Mouse (Mus musculus) liver, postnatal 0 days (tissue): Measurements from ENCODE around the gene Timm44. TPM values are rescaled to one million over a fixed set of nuclear protein-coding genes. Genes with fewer than 3 reads are reported as not detected.
A peak's percentile ranks its signal among the peaks of the same experiment; 100 is the strongest.

Source experiments
- ATAC-seq: fragments of 200-750 bp; cut with Nextera tagmentation; 2 replicates; pipeline ENCODE4 v1.8.0; 2017; ENCODE audit warnings: mild to moderate bottlenecking, moderate library complexity
- DNase-seq: peaks from one replicate; pipeline ENCODE4 v3.0.0-alpha.2; 2016
- H3K27ac ChIP-seq: fragments of 300-500 bp; sonication (generic); 2 replicates; pipeline ENCODE4 v1.5.1; 2014; ENCODE audit warnings: antibody characterized with exemption, moderate library complexity, mild to moderate bottlenecking, low read depth
- H3K27me3 ChIP-seq: fragments of 300-500 bp; sonication (generic); 2 replicates; pipeline ENCODE4 v1.6.1; 2014; ENCODE audit warnings: low read length, control low read depth, mixed read lengths; ENCODE audit not compliant: insufficient read depth
- H3K36me3 ChIP-seq: fragments of 300-500 bp; sonication (generic); replicated peaks from 2 replicates; pipeline ENCODE4 v1.6.1; 2014; ENCODE audit warnings: mild to moderate bottlenecking, control low read depth, low read length, moderate library complexity, mixed read lengths; ENCODE audit not compliant: insufficient read depth
- H3K4me1 ChIP-seq: fragments of 300-500 bp; sonication (generic); 2 replicates; pipeline ENCODE4 v1.6.1; 2014; ENCODE audit warnings: antibody characterized with exemption, mild to moderate bottlenecking, control low read depth; ENCODE audit not compliant: insufficient read depth
- H3K4me2 ChIP-seq: fragments of 300-500 bp; sonication (generic); 2 replicates; pipeline ENCODE4 v1.6.1; 2014; ENCODE audit warnings: low read depth, mild to moderate bottlenecking, low read length, moderate library complexity, mixed read lengths
- H3K4me3 ChIP-seq: fragments of 300-500 bp; sonication (generic); 2 replicates; pipeline ENCODE4 v1.5.1; 2014; ENCODE audit warnings: low read depth, low read length
- H3K9ac ChIP-seq: fragments of 300-500 bp; sonication (generic); replicated peaks from 2 replicates; pipeline ENCODE4 v1.6.1; 2014; ENCODE audit warnings: mild to moderate bottlenecking, moderate library complexity
- H3K9me3 ChIP-seq: fragments of 300-500 bp; sonication (generic); 2 replicates; pipeline ENCODE4 v1.6.1; 2016; ENCODE audit warnings: mild to moderate bottlenecking, control low read depth, low read length, mixed read lengths
- CTCF ChIP-seq: sonication (generic); IDR thresholded peaks from 2 replicates; pipeline ENCODE4 v1.5.1; 2016; ENCODE audit warnings: antibody characterized with exemption, low read depth
- EP300 ChIP-seq: IDR thresholded peaks from 2 replicates; pipeline ENCODE4 v1.6.1; 2016; ENCODE audit warnings: antibody characterized with exemption, low read depth, mild to moderate bottlenecking
- WGBS: fragments of 180-500 bp; shearing (Covaris S2); extraction: QIAGEN DNeasy Blood & Tissue Kit; methylation state at CpG from one replicate; pipeline ENCODE4 v1.1.7; 2014; ENCODE audit not compliant: insufficient replicate concordance; 5-methylcytosine and 5-hydroxymethylcytosine counted together
- polyA plus RNA-seq: library from polyadenylated mRNA; unstranded; fragments of >200 nt; fragmentation: Nextera tagmentation; extraction: Ambion mirVana; gene quantifications from 2 replicates; pipeline ENCODE4 v1.2.1, GENCODE M21; 2015

Timm44 gene
- polyA plus RNA-seq, 1 experiment from 2014 or later: 28.1 TPM

GRCm38 (mm10) chr8:4312104-4312503, 36.4 kb upstream of the Timm44 start:
- DNase-seq: no peak
- H3K27ac ChIP-seq: 0 out of 2 replicates have a peak overlapping the region, but pooled peaks have one; percentile 11
- H3K4me3 ChIP-seq: no peak overlapping the region
- TF ChIP-seq EP300 (no peak), CTCF (no peak)
- peaks cover 32% of the 10 kb centered on the region for H3K36me3 ChIP-seq
- ATAC-seq: no peak
- peaks cover 17% of the 10 kb centered on the region for H3K4me1 ChIP-seq
- no peaks in the 10 kb centered on the region for H3K9me3 ChIP-seq
- no peak overlapping the region for H3K9ac ChIP-seq
- H3K4me2 ChIP-seq: no peak overlapping the region
- H3K27me3 ChIP-seq: no peaks in the 10 kb centered on the region

- peaks cover 81% of the 10 kb centered on the region for H3K36me3 ChIP-seq
- no peaks in the 10 kb centered on the region; the same call in 1 of the 2 replicates for H3K4me1 ChIP-seq
- H3K9ac ChIP-seq: no peak overlapping the region
- H3K4me2 ChIP-seq: no peak overlapping the region
- no peak overlapping the region for H3K4me3 ChIP-seq
- 44% methylated on average over 2 of the region's 2 CpGs for WGBS
- TF ChIP-seq EP300 (no peak), CTCF (no peak)
- no peaks in the 10 kb centered on the region for H3K9me3 ChIP-seq
- DNase-seq (no peak), ATAC-seq (no peak)
- no peak overlapping the region for H3K27ac ChIP-seq
- no peaks in the 10 kb centered on the region for H3K27me3 ChIP-seq
Observed at GRCm38 (mm10) chr8:4305838-4306237, 30.1 kb upstream of the Timm44 start.

- Histone ChIP-seq H3K4me1 (no peaks in the 10 kb centered on the region; the same call in 1 of the 2 replicates), H3K27me3 (no peaks in the 10 kb centered on the region), H3K9me3 (no peaks in the 10 kb centered on the region), H3K9ac (no peak overlapping the region), H3K27ac (no peak overlapping the region), H3K36me3 (peaks cover 79% of the 10 kb centered on the region), H3K4me3 (no peak overlapping the region), H3K4me2 (no peak overlapping the region)
- 57% methylated on average over 3 of the region's 3 CpGs for WGBS
- peak; percentile 81 for ATAC-seq
- TF ChIP-seq EP300: peak; percentile 51; the same call in 1 of the 2 replicates
- no peak for TF ChIP-seq CTCF
- DNase-seq: no peak
Observed at GRCm38 (mm10) chr8:4304124-4304547, 28.4 kb upstream of the Timm44 start.

- peaks cover 85% of the 10 kb centered on the region for H3K36me3 ChIP-seq
- H3K4me2 ChIP-seq: no peak overlapping the region
- no peak for TF ChIP-seq CTCF
- TF ChIP-seq EP300: no peak
- no peaks in the 10 kb centered on the region for H3K4me1 ChIP-seq
- 75% methylated on average over 4 of the region's 4 CpGs for WGBS
- no peaks in the 10 kb centered on the region for H3K27me3 ChIP-seq
- no peak overlapping the region for H3K4me3 ChIP-seq
- H3K9ac ChIP-seq: no peak overlapping the region
- DNase-seq (no peak), ATAC-seq (no peak)
- no peaks in the 10 kb centered on the region for H3K9me3 ChIP-seq
- no peak overlapping the region for H3K27ac ChIP-seq
Observed at GRCm38 (mm10) chr8:4297822-4298221, 22.1 kb upstream of the Timm44 start.

GRCm38 (mm10) chr8:4292738-4293137, 17.0 kb upstream of the Timm44 start:
- no peak for ATAC-seq
- H3K36me3 ChIP-seq: peaks cover 85% of the 10 kb centered on the region

DNA sequence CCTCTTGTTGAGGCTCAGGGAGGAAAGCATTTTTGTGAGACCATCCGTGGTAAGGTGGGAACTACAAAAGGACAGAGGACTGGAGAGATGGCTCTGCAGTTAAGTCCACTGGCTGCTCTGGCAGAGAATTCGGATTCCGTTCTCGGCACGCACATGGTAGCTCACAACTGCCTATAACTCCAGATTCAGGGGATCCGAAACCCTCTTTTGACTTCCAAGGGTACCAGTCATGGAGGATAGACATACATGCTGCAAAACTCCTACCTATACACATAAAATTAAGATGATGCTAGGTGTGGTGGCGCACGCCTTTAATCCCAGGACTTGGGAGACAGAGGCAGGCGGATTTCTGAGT, 375 bp upstream of the Timm44 start:
- Histone ChIP-seq H3K4me3 (peak overlapping the region; percentile 71), H3K36me3 (peaks cover 21% of the 10 kb centered on the region), H3K4me1 (peaks cover 14% of the 10 kb centered on the region), H3K4me2 (peak overlapping the region; percentile 86), H3K9me3 (no peaks in the 10 kb centered on the region), H3K9ac (peak overlapping the region; percentile 75), H3K27me3 (no peaks in the 10 kb centered on the region), H3K27ac (peak overlapping the region; percentile 73)
- no peak for DNase-seq
- TF ChIP-seq CTCF: no peak
- WGBS: 28% methylated on average over 9 of the region's 9 CpGs
- ATAC-seq: peak; percentile 55

More at GRCm38 (mm10) chr8:4292738-4293137, 17.0 kb upstream of the Timm44 start:
- Histone ChIP-seq H3K4me2 (no peak overlapping the region), H3K9ac (no peak overlapping the region), H3K27me3 (no peaks in the 10 kb centered on the region), H3K4me3 (no peak overlapping the region), H3K27ac (no peak overlapping the region), H3K9me3 (no peaks in the 10 kb centered on the region), H3K4me1 (no peaks in the 10 kb centered on the region)
- no peak for DNase-seq
- WGBS: 86% methylated on average over 5 of the region's 5 CpGs
- TF ChIP-seq EP300 (no peak), CTCF (peak; percentile 29)

DNA sequence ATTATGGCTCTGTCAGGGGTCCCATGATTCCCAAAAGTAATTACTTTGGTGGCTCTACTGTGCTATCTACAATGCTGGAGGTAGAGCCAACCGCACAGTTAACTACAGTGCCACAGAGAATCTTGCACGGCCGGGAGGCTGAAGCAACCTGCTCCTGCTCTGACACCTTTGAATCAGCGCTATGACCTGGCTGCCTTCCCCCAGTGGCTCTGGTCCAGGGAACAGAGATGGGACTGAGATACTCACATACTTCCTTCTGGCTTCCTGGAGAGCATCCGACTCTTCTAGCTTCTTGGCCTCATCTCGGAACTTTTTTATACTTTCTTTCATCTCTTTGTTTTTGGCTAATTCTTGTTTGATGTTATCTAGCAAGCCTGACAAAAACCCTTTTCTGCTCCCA, 6.1 kb downstream of the Timm44 start:
- peaks cover 82% of the 10 kb centered on the region for H3K36me3 ChIP-seq
- TF ChIP-seq EP300 (no peak), CTCF (no peak)
- WGBS: 92% methylated on average over 6 of the region's 6 CpGs

More for the DNA sequence above, 6.1 kb downstream of the Timm44 start:
- Histone ChIP-seq H3K4me1 (peaks cover 4% of the 10 kb centered on the region), H3K9me3 (no peaks in the 10 kb centered on the region), H3K27ac (no peak overlapping the region), H3K4me2 (no peak overlapping the region), H3K27me3 (no peaks in the 10 kb centered on the region), H3K9ac (no peak overlapping the region), H3K4me3 (no peak overlapping the region)
- no peak for ATAC-seq
- no peak for DNase-seq
